Mouse (Mus musculus): ENCODE results near the gene Syngr1.

DNA sequence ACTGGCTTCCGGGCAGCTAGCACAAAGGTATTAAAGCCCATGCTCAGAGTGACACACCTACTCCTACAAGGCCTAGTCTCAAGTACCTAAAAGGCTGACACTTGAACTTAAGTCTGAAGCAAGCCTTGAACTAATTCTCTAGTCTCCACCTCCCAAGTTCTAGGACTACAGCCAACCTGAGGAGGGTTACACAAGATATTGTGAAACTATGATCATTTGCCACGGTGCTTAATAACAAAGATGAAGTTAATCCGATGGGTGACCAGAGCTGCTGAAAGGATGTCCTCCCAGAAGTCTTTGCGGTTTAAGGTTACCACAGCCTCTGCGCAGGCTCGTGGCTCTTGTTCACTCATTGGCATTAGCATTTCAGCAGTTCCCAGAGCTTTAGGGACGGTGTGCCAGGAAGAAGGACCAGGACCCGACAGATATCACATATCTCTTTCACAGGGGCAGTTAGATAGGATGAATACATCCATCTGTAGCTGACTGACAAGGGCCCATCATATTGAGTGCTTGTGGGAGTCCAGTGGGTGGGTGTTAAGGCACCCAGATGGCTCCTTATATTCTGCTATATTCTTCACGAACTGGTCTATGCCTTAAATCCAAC, 3.6 kb upstream of the Syngr1 start:
- TF ChIP-seq SMC3 (IDR thresholded peaks at IDR 0.05; ENCODE audit: low read depth, low read length) (no peak), RAD21 (IDR thresholded peaks at IDR 0.05; ENCODE audit: low read depth, low read length) (no peak), CHD1 (IDR thresholded peaks at IDR 0.05; ENCODE audit: low read depth, low read length) (no peak), GATA1 (IDR thresholded peaks at IDR 0.05; ENCODE audit: low read depth, low read length) (peak; percentile 97), USF1 (IDR thresholded peaks at IDR 0.05; ENCODE audit: low read depth, low read length) (no peak), CTCF (IDR thresholded peaks at IDR 0.05 in 2 of 3, conservative IDR thresholded peaks at IDR 0.05 in 1 of 3; ENCODE audit: control insufficient read depth in 1 of 3, insufficient read depth in 1 of 3, low read depth in 2 of 3, low read length in 3 of 3, poor library complexity in 1 of 3, severe bottlenecking in 1 of 3) (no peak), POLR2AphosphoS5 (IDR thresholded peaks at IDR 0.05; ENCODE audit: borderline replicate concordance, low read depth, low read length) (no peak), MXI1 (IDR thresholded peaks at IDR 0.05; ENCODE audit: low read depth, low read length) (no peak), POLR2A (IDR thresholded peaks at IDR 0.05; ENCODE audit: control insufficient read depth in 1 of 2, insufficient read depth in 1 of 2, low read depth in 1 of 2, low read length in 2 of 2, poor library complexity in 1 of 2) (0 out of 4 replicates have a peak, but pooled peaks of 1 of the 2 experiments have one; percentile 20)

Data from MEL (cell line).